Mouse (Mus musculus): ENCODE results near the gene Sema4f. TPM values are rescaled to one million over a fixed set of nuclear protein-coding genes. Genes with fewer than 3 reads are reported as not detected.

Sema4f gene
- polyA plus RNA-seq, 1 experiment, result 24.6 TPM

- DNase-seq (ENCODE audit: extremely low spot score in 1 of 2, low spot score in 1 of 2), result no peak
Observed at GRCm38 (mm10) chr6:82916459-82916858, 23.1 kb downstream of the Sema4f start.

- peak in 1 of 2 experiments; percentile 77 for DNase-seq (ENCODE audit: extremely low spot score in 1 of 2, low spot score in 1 of 2)
Observed at GRCm38 (mm10) chr6:82915889-82916288, 23.7 kb downstream of the Sema4f start.

DNA sequence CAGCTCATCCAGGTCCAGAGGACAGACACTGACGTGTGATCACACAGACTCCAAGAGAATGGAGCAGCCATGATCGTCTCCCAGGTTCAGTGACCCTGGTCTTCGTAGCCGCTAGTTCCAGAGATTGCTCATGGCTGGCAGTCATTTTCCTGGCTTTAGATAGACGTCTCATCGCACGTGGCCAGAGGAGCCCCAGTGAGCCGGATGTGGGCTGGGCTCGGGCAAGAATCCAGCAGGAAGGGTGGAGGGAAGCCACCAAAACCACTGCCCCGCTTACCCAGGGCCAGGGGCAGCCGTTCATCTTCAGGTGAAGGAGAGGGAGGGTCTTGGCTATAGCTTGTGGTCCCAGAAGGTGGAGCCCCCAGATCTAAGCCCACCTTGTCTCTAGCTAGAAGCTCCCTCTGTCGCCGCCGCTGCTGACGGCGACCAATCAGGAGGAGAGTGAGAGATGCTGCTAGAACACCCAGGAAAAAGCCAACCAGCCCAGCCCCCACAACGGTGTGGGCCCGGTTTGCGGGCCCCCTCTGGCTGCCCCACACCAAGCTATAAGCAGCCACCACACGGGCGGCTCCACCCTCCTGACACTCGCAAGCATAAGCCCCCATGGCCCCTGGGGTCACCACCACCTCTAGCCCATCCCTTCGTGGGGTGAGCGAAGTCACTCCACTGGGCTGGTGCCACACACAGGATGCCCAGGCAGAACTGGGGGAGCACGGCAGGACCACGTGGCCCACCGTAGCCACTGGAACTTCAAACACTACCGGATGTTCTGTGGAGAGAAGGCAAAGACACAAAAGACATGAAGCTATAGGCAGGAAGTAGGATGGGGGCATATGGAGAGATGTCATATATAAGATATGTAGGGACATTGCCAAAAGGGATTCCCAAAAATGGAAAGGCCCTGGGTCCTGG, 26.0 kb downstream of the Sema4f start:
- no peak for DNase-seq (ENCODE audit: extremely low spot score in 1 of 2, low spot score in 1 of 2)

- no peak for DNase-seq (ENCODE audit: extremely low spot score in 1 of 2, low spot score in 1 of 2)
Observed at GRCm38 (mm10) chr6:82911303-82911702, 28.3 kb downstream of the Sema4f start.

DNA sequence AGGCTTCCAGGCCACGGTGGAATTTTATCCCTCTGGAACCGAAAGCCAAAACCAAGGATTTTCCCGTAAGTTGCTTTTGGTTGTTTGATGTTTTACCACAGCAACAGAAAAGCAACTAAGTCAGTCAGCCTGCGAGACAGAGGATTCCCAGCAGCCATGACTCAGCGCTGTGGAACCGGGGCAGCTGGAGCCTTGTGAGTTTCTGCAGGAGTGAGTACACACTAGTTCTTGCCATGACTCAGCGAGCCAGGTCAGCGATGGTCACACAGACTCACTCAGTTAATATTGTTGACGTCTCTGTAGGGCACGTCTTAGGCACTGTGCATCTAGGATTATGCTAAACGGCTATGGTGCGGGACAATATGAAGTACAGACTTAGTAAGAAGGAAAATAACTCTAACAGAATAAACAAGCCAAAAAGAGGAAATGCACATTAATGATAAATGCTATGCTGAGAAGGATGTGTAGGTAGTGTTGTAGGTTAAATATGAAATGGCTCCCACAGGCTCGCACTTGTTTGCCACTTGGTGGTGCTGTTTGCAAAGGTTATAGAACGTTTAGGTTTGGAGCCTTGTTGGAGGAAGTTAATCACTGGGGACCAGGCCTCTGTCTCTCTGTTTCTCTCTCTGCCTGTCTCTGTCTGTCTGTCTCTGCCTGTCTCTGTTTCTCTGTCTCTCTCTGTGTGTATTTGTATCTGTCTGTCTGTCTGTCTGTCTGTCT, 30.3 kb downstream of the Sema4f start:
- peak; percentile 47 to 74 for DNase-seq (ENCODE audit: extremely low spot score in 1 of 2, low spot score in 1 of 2)

DNA sequence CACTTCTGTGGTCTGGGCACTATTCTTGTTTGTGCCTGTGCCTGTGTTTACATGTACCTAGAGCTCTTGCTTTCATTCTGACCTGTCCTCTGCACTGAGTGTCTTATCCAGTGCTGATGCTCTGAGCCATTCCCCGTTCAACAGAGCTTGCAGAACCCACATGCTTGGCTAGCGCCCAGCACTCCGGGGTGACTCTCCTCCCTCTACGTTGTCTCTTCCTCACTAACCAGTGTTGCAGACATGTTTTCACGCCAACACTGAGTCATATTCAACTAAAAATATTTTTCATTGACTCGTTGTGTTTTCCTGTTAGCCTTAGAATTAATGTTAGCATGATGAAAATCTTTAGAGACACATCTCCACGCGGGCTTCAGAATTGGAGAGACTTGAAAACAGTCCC, 31.5 kb downstream of the Sema4f start:
- DNase-seq (ENCODE audit: extremely low spot score in 1 of 2, low spot score in 1 of 2), result peak in 1 of 2 experiments; percentile 66

- no peak for DNase-seq (ENCODE audit: extremely low spot score in 1 of 2, low spot score in 1 of 2)
Observed at GRCm38 (mm10) chr6:82906985-82907384, 32.6 kb downstream of the Sema4f start.

DNA sequence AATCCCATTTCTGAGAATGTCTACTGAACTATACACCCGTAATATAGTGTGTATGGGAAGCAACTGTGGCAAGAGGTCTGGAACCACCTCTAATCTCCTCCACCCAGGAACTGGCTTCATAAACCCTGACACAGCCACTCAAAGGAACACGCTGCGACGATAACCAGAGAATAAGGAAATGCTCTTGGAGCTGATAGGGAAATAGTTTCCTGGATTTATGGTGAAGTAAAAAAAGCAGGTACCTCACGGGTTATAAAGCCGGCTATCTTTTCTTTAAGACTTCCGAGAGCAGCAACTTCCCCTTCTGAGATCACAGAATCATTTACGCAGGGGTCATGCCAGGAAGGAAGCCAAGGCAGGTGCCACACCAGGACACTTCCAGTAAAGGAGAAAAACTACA, 37.0 kb downstream of the Sema4f start:
- DNase-seq (ENCODE audit: extremely low spot score in 1 of 2, low spot score in 1 of 2), result no peak

DNA sequence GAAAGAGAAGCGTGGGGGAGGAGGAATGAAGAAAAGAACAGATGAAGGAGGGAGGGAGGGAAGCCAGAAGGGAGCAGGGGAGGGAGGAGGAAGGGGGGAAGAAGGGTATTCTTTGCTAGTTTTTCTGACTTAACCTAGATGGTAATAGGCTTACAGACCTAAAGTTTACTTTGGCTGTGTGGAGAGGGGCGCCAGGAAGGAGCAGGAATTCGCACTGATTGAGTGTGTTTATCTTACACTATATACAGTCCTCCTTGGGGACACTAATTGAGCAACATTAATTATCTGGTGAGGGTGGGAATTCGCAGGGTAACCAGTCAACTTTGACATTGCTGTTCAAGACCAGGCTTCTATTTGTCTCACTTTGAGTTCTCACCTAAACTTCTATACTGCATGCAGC, 40.8 kb downstream of the Sema4f start:
- DNase-seq (ENCODE audit: extremely low spot score in 1 of 2, low spot score in 1 of 2), result no peak

DNA sequence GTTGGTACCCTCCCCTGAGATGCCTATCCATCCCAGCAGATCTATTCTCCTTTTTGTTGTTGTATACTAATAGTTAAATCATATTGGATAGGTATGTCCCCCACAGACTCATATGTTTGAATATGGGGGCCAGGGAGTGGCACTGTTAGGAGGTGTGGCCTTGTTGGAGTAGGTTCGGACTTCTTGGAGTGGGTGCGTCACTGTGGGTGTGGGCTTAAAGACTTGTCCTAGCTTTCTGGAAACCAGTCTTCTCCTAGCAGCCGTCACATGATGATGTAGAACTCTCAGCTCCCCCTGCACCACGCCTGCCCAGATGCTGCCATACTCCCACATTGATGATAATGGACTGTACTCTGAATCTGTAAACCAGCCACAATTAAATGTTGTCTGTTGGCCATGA, 41.3 kb downstream of the Sema4f start:
- no peak for DNase-seq (ENCODE audit: extremely low spot score in 1 of 2, low spot score in 1 of 2)

DNA sequence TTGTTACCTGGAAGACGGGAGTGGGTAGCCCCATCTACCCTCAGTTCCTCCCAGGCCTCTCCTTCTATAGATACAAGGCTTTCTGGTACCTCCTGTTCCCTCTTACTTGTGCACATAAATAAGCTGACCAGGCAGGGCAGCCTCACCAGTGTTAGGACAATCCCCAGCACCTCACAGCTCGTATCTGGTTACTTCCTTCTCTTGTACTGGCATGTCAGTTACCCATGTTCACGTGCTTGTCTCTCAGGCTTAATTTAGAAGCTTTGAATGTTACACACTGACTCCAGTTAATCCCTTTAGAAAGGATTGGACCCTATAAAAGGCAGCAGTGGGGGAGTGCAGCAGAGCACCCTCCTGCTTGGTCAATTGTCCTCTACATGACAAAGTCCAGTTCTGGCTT, 42.3 kb downstream of the Sema4f start:
- DNase-seq (ENCODE audit: extremely low spot score in 1 of 2, low spot score in 1 of 2), result no peak

GRCm38 (mm10) chr6:82893415-82893814, 46.2 kb downstream of the Sema4f start:
- DNase-seq (ENCODE audit: extremely low spot score in 1 of 2, low spot score in 1 of 2), result no peak

GRCm38 (mm10) chr6:82892540-82892939, 47.0 kb downstream of the Sema4f start:
- DNase-seq (ENCODE audit: extremely low spot score in 1 of 2, low spot score in 1 of 2), result no peak

DNA sequence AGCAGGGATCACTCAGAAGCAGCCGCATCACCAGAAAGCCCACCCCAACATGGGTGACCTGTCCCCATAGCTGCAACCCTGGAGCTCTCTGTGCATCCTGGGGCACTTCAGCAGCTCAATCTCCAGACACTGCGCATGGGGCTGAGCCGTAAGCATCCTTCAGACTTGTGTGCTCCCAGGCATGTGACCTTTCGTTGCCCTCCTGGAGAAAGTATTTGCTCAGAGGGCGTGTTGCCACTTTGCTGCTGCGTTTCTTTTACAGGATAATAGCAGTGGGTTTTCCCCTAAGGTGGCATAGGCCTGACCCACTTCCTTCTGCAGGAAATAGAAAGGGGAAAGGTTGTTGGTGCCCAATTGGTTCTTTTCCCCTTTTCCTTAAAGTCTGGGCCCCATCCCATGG, 48.1 kb downstream of the Sema4f start:
- DNase-seq (ENCODE audit: extremely low spot score in 1 of 2, low spot score in 1 of 2), result no peak

GRCm38 (mm10) chr6:82886330-82886729, 53.2 kb downstream of the Sema4f start:
- no peak for DNase-seq (ENCODE audit: extremely low spot score in 1 of 2, low spot score in 1 of 2)

GRCm38 (mm10) chr6:82885909-82886308, 53.7 kb downstream of the Sema4f start:
- no peak for DNase-seq (ENCODE audit: extremely low spot score in 1 of 2, low spot score in 1 of 2)

DNA sequence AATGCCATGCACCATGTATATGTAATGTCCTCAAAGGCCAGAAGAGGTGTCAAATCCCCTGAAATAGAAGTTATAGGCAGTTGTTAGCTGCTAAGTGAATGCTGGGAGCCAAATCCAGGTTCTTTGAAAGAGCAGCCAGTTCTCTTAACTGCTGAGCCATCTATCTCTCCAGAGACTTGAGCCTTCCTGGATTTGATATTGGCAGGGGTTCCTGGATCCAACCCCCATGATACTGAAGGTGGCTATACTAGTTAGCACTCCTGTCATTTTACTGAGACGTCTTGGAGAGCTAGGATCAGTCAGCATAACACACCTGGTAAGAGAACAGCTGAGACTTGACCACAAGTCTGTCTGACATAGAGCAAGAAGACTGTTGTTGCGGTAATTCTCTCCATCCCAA, 54.1 kb downstream of the Sema4f start:
- DNase-seq (ENCODE audit: extremely low spot score in 1 of 2, low spot score in 1 of 2), result no peak

GRCm38 (mm10) chr6:82884570-82884969, 55.0 kb downstream of the Sema4f start:
- no peak for DNase-seq (ENCODE audit: extremely low spot score in 1 of 2, low spot score in 1 of 2)

- peak; percentile 11 to 59 for DNase-seq (ENCODE audit: extremely low spot score in 1 of 2, low spot score in 1 of 2)
Observed at GRCm38 (mm10) chr6:82881485-82882096, 58.0 kb downstream of the Sema4f start.

- no peak for DNase-seq (ENCODE audit: extremely low spot score in 1 of 2, low spot score in 1 of 2)
Observed at GRCm38 (mm10) chr6:82880807-82881206, 58.8 kb downstream of the Sema4f start.

GRCm38 (mm10) chr6:82879463-82880089, 60.0 kb downstream of the Sema4f start:
- DNase-seq (ENCODE audit: extremely low spot score in 1 of 2, low spot score in 1 of 2), result no peak

Data from frontal cortex, adult 2 months (tissue).